Mouse (Mus musculus) lung, postnatal 36 days (tissue): ENCODE measurements around the gene G3bp2.
"Not testable (repeated sequence)": the region's sequence is repeated elsewhere in the genome, so short reads cannot be mapped to it uniquely, and the experiment has no call there.

Experiments
- DNase-seq: peaks from one replicate; pipeline ENCODE4 v3.0.0; 2022; ENCODE audit warnings: mixed read lengths

G3bp2 gene

GRCm38 (mm10) chr5:92083417-92084038 is at the start of gene G3bp2:
Gene G3bp2 (minus strand): TSS chr5:92083719.
- DNase-seq = peak; percentile 99

DNA sequence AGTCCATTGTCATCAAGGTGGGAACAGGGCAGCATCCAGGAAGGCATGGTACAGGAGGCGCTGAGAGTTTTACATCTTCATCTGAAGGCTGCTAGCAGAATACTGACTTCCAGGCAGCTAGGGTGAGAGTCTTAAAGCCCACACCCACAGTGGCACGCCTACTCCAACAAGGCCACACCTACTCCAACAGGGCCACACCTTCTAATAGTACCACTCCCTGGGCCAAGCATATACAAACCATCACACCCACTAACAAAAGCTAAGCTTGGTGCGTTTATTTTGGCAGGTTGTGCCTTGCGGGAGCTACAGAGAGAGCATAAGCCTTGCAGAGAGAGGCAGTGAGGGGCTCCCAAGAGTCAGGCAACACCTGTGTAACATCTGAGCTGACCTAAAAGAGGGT is 49.5 kb upstream of the G3bp2 start:
- DNase-seq = not testable (repeated sequence)

- no peak for DNase-seq
Measured at GRCm38 (mm10) chr5:92132127-92132526, 48.6 kb upstream of the G3bp2 start.

DNA sequence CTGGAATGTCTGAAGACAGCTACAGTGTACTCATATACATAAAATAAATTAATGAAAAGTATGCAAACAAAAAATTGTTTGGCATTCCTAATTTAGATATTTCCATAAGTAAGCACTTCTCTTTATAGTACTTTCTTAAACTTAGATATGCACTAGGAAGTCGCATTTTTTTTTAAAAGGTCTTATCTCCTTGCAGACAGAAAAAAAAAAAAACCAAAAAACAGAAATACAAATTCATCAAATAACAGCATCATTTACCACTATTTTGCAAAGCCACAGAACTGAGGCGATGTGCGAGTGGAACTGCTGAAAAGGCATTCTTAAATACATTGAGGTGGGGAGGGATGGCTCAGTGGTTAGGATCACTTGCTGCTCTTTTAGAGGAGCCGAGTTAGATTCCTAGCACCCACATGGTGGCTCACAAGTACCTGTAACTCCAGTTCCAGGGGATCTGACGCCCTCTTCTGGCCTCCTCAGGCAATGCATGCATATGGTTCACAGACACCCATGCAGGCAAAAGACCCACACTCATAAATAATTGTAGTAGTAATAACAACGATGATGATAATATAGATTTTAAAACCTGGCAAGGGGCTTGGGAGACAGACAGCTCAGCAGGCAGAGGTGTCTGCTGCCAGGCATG is 46.6 kb upstream of the G3bp2 start:
- DNase-seq = no peak

DNA sequence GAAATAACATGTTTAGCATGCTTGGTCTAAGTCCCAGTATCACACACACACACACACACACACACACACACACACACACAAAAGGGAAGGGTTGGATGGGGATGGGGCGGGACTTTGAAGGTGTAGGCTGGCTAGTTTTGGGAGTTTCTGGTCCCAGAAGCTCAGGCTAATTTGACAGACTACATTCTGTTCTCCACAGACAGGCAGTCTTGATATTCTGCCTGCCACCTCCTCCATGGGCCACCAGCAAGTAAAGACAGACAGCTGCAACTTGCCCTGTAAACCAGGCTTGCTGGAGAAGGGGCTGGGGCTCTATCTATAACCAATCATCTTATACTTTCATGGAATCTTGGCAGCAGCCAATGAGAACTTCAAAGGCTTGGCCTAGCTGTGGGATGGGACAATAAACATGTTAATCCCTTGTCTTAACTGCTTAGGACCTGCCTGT is 45.8 kb upstream of the G3bp2 start:
- DNase-seq = no peak

DNA sequence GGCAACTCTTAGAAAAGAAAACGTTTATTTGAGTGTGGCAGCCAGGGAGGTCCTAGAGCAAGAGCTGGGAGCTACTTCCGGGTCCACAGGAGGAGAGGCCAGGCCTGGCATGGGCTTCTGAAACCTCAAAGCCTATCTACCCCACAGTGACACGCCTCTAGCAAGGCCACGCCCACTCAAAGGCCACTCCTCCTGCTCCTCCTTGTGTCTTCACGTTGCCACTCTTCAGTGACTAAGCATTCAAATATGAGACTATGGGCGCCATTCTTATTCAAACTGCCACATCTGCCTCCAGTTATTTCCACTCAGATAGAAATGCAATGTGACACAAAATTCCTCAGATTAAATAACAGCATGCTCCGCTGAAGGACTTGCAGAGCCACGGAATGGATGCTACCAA is 45.1 kb upstream of the G3bp2 start:
- DNase-seq = peak; percentile 74

GRCm38 (mm10) chr5:92127751-92128150 is 44.2 kb upstream of the G3bp2 start:
- no peak for DNase-seq

DNA sequence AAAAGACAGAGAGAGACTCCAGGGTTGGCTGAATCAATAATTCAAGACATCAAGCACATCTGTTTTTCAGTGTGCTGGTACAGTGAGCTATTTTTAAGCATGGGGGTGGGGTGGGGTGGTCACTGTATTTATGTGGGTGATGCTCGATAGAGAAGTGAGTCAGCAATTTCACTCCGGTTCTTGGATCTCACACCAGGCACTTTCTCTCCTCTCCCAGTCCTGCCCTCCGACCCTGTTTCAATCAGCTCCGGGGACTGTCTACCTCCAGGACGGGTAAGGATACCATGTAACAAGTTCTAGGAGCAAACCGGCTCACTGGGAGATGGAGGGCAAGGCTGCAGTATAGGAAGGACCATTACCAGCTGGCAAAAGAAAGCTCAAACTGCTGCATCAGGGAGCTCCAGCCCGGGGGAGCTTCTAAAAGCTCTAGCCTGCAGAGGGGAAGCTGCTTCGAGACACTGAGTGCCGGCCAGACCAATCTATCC is 43.7 kb upstream of the G3bp2 start:
- DNase-seq = no peak

DNA sequence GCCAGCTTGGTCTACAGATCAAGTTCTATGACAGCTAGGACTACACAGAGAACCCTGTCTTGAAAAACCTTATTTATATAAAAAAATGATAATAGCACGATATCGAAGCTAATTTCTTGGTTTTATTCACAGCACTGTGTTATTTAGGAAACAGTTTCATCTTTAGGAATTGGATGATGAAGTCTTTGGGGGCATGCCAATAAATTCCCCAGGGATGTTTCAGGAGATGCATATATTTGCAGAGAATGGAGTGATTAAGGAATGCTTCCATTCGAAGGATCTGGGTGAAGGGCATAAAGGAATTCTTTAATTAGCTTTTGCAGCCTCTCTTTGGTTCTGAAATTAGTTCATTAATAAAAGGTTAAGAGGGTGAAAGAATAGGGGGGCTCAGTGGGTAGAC is 41.9 kb upstream of the G3bp2 start:
- no peak for DNase-seq

DNA sequence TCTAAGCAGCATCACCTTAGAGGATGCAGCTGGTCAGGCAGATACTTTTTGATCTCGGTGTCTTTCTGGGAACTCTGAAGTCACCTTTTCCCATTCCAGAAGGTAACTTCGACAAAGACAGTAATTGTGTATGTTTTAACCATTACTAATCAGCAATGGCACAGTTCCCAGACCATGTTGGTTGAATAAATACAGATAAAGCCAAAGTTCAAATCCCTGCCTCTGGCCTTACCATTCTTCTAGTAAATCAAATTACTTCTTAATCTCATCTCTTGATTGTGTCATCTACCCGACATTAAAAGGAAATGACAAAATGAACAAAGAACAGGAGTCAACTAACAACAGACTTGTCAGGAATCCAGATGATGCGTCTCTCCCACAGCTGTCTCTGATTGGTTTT is 38.1 kb upstream of the G3bp2 start:
- no peak for DNase-seq

- DNase-seq = peak; percentile 77
Measured at GRCm38 (mm10) chr5:92117823-92118403, 34.4 kb upstream of the G3bp2 start.

- DNase-seq = no peak
Measured at GRCm38 (mm10) chr5:92114939-92115338, 31.4 kb upstream of the G3bp2 start.

- no peak for DNase-seq
Measured at GRCm38 (mm10) chr5:92114223-92114622, 30.7 kb upstream of the G3bp2 start.

- no peak for DNase-seq
Measured at GRCm38 (mm10) chr5:92113484-92113883, 30.0 kb upstream of the G3bp2 start.

- no peak for DNase-seq
Measured at GRCm38 (mm10) chr5:92112585-92112984, 29.1 kb upstream of the G3bp2 start.

DNA sequence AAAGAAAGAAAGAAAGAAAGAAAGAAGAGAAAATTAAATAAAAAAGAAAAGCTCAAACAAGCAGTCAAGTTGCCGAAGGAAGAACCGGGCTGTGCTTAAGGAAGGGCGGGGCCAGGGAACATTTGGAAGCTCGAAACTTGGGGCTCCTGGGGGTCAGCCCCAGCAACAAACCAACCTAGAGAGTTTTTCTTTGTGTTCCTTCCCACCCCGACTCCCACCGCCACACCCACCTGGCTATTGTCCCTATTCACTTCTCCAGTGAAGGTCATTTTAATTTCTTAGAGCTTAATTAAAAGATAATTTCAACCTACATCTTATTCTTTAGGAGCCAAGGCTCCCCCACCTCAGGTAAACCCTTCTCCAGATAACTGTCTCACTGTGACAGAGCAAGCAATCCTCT is 28.7 kb upstream of the G3bp2 start:
- no peak for DNase-seq

GRCm38 (mm10) chr5:92110818-92111355 is 27.4 kb upstream of the G3bp2 start:
- peak; percentile 27 for DNase-seq

GRCm38 (mm10) chr5:92107282-92107681 is 23.8 kb upstream of the G3bp2 start:
- no peak for DNase-seq

DNA sequence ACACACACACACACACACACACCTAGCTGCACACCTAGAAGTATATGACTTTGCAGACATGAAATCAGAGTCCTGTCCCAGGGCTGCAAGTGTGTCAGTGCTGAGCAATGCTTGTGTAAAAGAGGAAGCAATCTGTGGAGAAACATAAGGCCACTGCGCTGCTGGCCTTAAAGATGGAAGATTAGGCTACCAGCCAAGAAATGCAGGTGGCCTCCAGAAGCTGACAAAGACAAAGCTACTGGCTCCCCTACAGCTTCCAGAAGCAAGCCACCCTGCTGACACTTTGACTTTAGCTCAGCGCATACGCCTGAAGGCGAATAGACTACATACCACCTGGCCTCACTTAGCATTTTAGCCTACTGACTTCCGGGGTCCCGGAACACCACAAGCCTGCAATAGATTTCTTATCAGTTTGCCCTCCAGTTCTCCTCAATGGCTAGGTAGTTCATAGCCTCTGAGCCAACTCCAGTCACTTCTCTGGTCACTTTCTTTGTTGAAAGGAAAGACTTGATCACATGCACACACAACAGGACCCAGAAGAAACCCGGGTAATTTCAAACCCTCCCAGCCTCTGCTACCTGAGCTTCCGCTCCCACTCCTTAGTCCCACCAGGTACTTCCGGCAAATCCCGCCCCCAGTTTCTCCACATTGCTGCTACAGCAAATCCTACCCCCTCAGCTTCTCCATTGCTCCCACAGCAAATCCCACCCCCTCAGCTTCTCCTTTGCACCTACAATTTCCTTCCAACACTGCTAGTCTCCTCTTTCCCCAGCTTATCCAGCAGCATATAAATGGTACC is 23.0 kb upstream of the G3bp2 start:
- DNase-seq = peak; percentile 26

- no peak for DNase-seq
Measured at GRCm38 (mm10) chr5:92103816-92104415, 20.4 kb upstream of the G3bp2 start.

- DNase-seq = peak; percentile 32
Measured at GRCm38 (mm10) chr5:92103062-92103461, 19.5 kb upstream of the G3bp2 start.

- no peak for DNase-seq
Measured at GRCm38 (mm10) chr5:92101601-92102000, 18.1 kb upstream of the G3bp2 start.
